Mouse (Mus musculus): ENCODE data around the gene Tmem203.

The Tmem203 gene

GRCm38 (mm10) chr2:25264851-25265250 lies 9.6 kb downstream of the Tmem203 start:
- peak; percentile 86 to 91 for DNase-seq

GRCm38 (mm10) chr2:25265897-25266656 lies 10.8 kb downstream of the Tmem203 start:
- peak; percentile 95 for DNase-seq

- peak; percentile 72 to 79 for DNase-seq
Measured at GRCm38 (mm10) chr2:25266720-25267119, 11.5 kb downstream of the Tmem203 start.

- DNase-seq = peak; percentile 42 to 56
Measured at GRCm38 (mm10) chr2:25267241-25267640, 12.0 kb downstream of the Tmem203 start.

GRCm38 (mm10) chr2:25267746-25268309 lies 12.6 kb downstream of the Tmem203 start:
- peak in 1 of 2 experiments; percentile 27 for DNase-seq

- DNase-seq = peak; percentile 94 to 99
Measured at GRCm38 (mm10) chr2:25271827-25272511, 16.7 kb downstream of the Tmem203 start, which contains the start of the genes Ssna1 and Anapc2. Ssna1 (minus strand) TSS chr2:25272438. Anapc2 (plus strand) TSS chr2:25272478.

- no peak for DNase-seq
Measured at GRCm38 (mm10) chr2:25272515-25272914, 17.3 kb downstream of the Tmem203 start.

- DNase-seq = no peak
Measured at GRCm38 (mm10) chr2:25273010-25273409, 17.8 kb downstream of the Tmem203 start.

GRCm38 (mm10) chr2:25278928-25279882 lies 24.0 kb downstream of the Tmem203 start:
- DNase-seq = peak; percentile 87 to 89

- no peak for DNase-seq
Measured at GRCm38 (mm10) chr2:25285551-25285950, 30.3 kb downstream of the Tmem203 start.

- peak in 1 of 2 experiments; percentile 35 for DNase-seq
Measured at GRCm38 (mm10) chr2:25286314-25286713, 31.1 kb downstream of the Tmem203 start.

GRCm38 (mm10) chr2:25286837-25287636 lies 31.8 kb downstream of the Tmem203 start:
- peak; percentile 61 to 64 for DNase-seq

GRCm38 (mm10) chr2:25287927-25288649 lies 32.8 kb downstream of the Tmem203 start, which contains the start of gene Tmem210:
Tmem210 (plus strand) TSS chr2:25288145.
- no peak for DNase-seq

- DNase-seq = peak in 1 of 2 experiments; percentile 44
Measured at GRCm38 (mm10) chr2:25288734-25289345, 33.6 kb downstream of the Tmem203 start.

- DNase-seq = peak; percentile 76 to 82
Measured at GRCm38 (mm10) chr2:25289651-25290050, 34.4 kb downstream of the Tmem203 start, which contains the start of gene Lrrc26. Lrrc26 (plus strand) TSS chr2:25289915.

- peak; percentile 72 to 80 for DNase-seq
Measured at GRCm38 (mm10) chr2:25290101-25290815, 35.0 kb downstream of the Tmem203 start.

GRCm38 (mm10) chr2:25290816-25291130 lies 35.5 kb downstream of the Tmem203 start:
- no peak for DNase-seq

GRCm38 (mm10) chr2:25291184-25292053 lies 36.2 kb downstream of the Tmem203 start:
- peak; percentile 49 to 62 for DNase-seq

All from cerebellum, adult 18-20 months (tissue).